Mouse (Mus musculus) liver, embryonic 15.5 days (tissue): Measurements from ENCODE around the gene Thap12. TPM values are rescaled to one million over a fixed set of nuclear protein-coding genes. Genes with fewer than 3 reads are reported as not detected.

Source experiments
- ATAC-seq: fragments of 200-750 bp; cut with Nextera tagmentation; 2 replicates; pipeline ENCODE4 v1.8.0; 2017; ENCODE audit warnings: moderate number of reproducible peaks, mild to moderate bottlenecking, moderate library complexity; ENCODE audit not compliant: insufficient read depth
- H3K27ac ChIP-seq: fragments of 300-500 bp; sonication (generic); replicated peaks from 2 replicates; pipeline ENCODE4 v1.5.1; 2015; ENCODE audit warnings: mild to moderate bottlenecking, inconsistent platforms
- H3K27me3 ChIP-seq: fragments of 300-500 bp; sonication (generic); 2 replicates; pipeline ENCODE4 v1.6.1; 2015; ENCODE audit warnings: mild to moderate bottlenecking, inconsistent platforms
- H3K36me3 ChIP-seq: fragments of 300-500 bp; sonication (generic); replicated peaks from 2 replicates; pipeline ENCODE4 v1.6.1; 2015; ENCODE audit warnings: moderate library complexity, mild to moderate bottlenecking, inconsistent platforms
- H3K4me1 ChIP-seq: fragments of 300-500 bp; sonication (generic); replicated peaks from 2 replicates; pipeline ENCODE4 v1.6.1; 2015; ENCODE audit warnings: inconsistent platforms
- H3K4me2 ChIP-seq: fragments of 300-500 bp; sonication (generic); 2 replicates; pipeline ENCODE4 v1.6.1; 2015; ENCODE audit warnings: moderate library complexity, mild to moderate bottlenecking, inconsistent platforms
- H3K4me3 ChIP-seq: fragments of 300-500 bp; sonication (generic); replicated peaks from 2 replicates; pipeline ENCODE4 v1.5.1; 2015; ENCODE audit warnings: mild to moderate bottlenecking, inconsistent platforms
- H3K9ac ChIP-seq: fragments of 300-500 bp; sonication (generic); 2 replicates; pipeline ENCODE4 v1.6.1; 2015; ENCODE audit warnings: moderate library complexity, mild to moderate bottlenecking, inconsistent platforms
- H3K9me3 ChIP-seq: fragments of 300-500 bp; sonication (generic); replicated peaks from 2 replicates; pipeline ENCODE4 v1.6.1; 2016; ENCODE audit warnings: inconsistent platforms
- WGBS: fragments of 180-500 bp; shearing (Covaris S2); methylation state at CpG from one replicate; pipeline ENCODE4 v1.1.7; 2015; ENCODE audit warnings: mixed read lengths; ENCODE audit not compliant: insufficient replicate concordance; 5-methylcytosine and 5-hydroxymethylcytosine counted together
- polyA plus RNA-seq: library from polyadenylated mRNA; unstranded; fragments of >200 nt; fragmentation: Nextera tagmentation; extraction: Ambion mirVana; gene quantifications from 2 replicates; pipeline ENCODE4 v1.2.1, GENCODE M21; 2015

The Thap12 gene
- polyA plus RNA-seq, 1 experiment from 2014 or later = 12.5 TPM

DNA sequence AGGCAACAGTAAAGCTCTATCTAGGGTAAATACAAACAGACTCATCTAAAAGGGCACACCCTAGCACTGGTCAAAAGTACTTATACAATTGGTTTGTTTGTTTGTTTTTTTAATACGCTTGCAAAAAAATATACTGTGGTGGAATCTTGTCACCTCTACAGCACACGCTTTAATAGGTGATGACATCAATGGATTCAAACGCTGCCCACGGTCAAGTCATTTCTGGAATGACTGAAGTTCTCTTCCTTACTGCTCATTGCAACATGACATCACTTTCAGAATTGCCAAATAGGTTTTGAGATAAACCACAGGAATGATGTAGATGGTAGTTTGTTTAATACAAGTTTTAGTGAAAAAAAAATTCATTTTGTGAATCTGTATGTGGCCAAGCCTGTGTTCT lies 4.3 kb upstream of the Thap12 start:
- H3K4me1 ChIP-seq = peaks cover 18% of the 10 kb centered on the region
- no peaks in the 10 kb centered on the region for H3K36me3 ChIP-seq
- no peak overlapping the region for H3K27ac ChIP-seq
- no peak overlapping the region for H3K4me3 ChIP-seq
- no peaks in the 10 kb centered on the region for H3K27me3 ChIP-seq
- ATAC-seq = no peak
- no peak overlapping the region for H3K9ac ChIP-seq
- H3K9me3 ChIP-seq = no peaks in the 10 kb centered on the region
- WGBS = 77% methylated on average over 4 of the region's 4 CpGs
- H3K4me2 ChIP-seq = no peak overlapping the region

DNA sequence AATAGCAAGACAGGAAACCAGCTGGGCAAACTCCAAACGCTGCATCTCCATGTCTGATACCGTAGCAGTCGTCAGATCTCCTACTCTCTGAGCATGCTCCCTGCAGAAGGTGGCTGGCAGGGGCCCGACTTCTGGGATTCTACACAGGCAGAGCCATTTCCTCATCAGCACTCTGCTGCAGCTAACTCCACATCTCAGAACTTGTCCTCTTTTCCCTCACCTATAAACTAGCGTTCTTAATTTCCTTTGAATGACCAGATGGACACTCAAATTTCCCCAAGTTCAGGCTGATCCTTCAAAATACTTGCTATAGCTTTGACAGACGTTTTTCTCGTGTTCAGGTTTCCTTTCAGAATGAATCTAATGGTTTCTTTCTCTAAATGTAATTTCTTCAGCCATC lies 1.1 kb upstream of the Thap12 start:
- H3K4me3 ChIP-seq = peak overlapping the region; percentile 94

DNA sequence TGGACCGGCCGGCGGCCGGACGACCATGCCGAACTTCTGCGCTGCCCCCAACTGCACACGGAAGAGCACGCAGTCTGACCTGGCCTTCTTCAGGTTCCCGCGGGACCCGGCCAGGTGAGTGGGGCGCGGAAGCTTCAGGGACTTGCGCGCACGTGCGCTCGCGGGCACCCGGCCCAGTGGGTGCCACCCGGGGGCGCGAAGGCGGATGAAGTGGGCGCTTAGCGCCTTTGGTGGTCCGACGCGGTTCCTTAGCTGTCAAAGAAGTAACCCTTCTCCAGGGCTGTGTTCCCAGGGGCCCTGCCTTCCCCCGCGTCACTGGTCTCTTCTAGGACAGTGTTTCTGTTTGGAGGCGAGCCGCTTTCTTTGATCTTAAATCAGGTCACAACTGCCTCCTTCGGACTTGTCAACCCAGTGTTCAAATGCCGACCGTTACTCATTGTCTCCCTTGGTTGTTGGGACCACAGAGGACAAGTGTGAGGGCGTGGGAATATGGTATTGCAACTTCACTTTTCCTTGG lies 520 bp downstream of the Thap12 start:
- Histone ChIP-seq H3K4me2 (peak overlapping the region; percentile 92), H3K36me3 (0 out of 2 replicates have a peak, but pooled peaks cover 3% of the 10 kb centered on the region), H3K27me3 (no peaks in the 10 kb centered on the region), H3K9ac (peak overlapping the region; percentile 88), H3K4me1 (peaks cover 35% of the 10 kb centered on the region), H3K4me3 (peak overlapping the region; percentile 94), H3K9me3 (no peaks in the 10 kb centered on the region), H3K27ac (peak overlapping the region; percentile 87)
- whole genome bisulfite sequencing = under 1% methylated on average over 38 of the region's 38 CpGs
- ATAC-seq = no peak

More for the DNA sequence above, 1.1 kb upstream of the Thap12 start:
- Histone ChIP-seq H3K4me1 (peaks cover 35% of the 10 kb centered on the region), H3K27me3 (no peaks in the 10 kb centered on the region), H3K4me2 (peak overlapping the region; percentile 92), H3K9me3 (no peaks in the 10 kb centered on the region), H3K36me3 (no peaks in the 10 kb centered on the region), H3K9ac (peak overlapping the region; percentile 88), H3K27ac (peak overlapping the region; percentile 88)
- no peak for ATAC-seq
- WGBS = 12% methylated on average over 7 of the region's 7 CpGs

DNA sequence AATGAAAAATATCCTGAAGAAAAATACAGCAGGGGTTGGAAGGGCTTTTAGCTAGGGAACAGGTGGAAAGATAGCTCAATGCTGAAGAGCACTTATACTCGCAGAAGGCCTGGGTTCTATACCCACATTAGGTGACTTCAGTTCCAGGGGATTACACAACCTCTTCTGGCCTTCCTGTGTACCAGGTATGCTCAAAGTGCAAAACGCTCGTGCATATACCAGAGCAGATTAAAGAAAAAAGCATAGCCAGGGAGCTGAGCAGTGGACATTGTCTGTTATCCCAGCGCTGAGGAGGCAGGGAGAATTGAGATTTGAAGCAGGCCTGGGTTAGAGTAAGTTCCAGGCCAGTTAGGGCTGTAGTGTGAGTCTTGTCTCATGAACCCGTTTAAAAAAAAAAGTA lies 1.4 kb downstream of the Thap12 start:
- H3K27me3 ChIP-seq = no peaks in the 10 kb centered on the region
- 33% methylated on average over 5 of the region's 5 CpGs for WGBS
- no peaks in the 10 kb centered on the region for H3K9me3 ChIP-seq
- H3K4me2 ChIP-seq = peak overlapping the region; percentile 92
- peaks cover 35% of the 10 kb centered on the region for H3K4me1 ChIP-seq
- no peak for ATAC-seq
- peak overlapping the region; percentile 87; the same call in 1 of the 2 replicates for H3K27ac ChIP-seq
- H3K4me3 ChIP-seq = peak overlapping the region; percentile 94
- H3K9ac ChIP-seq = peak overlapping the region; percentile 88
- H3K36me3 ChIP-seq = 0 out of 2 replicates have a peak, but pooled peaks cover 8% of the 10 kb centered on the region

DNA sequence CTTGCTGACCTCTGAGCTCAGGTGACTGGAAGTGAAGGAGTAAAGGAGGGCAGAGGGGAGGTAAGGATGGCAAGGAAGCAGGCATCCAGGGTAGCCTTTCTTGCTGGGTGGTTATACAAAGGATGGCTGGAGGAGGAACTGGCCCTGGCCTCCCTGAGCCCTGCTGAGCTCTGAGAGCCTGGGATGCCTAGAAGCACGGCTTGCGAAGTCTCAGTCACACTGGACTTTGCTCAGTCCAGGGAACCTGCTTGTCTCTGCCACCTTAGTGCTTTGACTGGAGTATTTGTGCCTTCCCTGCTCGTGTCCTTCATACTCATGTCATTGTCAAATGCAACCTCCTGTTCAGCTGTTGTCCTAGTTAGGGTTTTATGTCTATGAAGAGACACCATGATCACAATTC lies 10.8 kb downstream of the Thap12 start:
- no peak overlapping the region for H3K9ac ChIP-seq
- ATAC-seq = no peak
- peaks cover 85% of the 10 kb centered on the region for H3K36me3 ChIP-seq
- no peaks in the 10 kb centered on the region for H3K27me3 ChIP-seq
- no peak overlapping the region for H3K4me3 ChIP-seq
- no peaks in the 10 kb centered on the region for H3K9me3 ChIP-seq
- H3K4me2 ChIP-seq = no peak overlapping the region
- no peak overlapping the region for H3K27ac ChIP-seq
- 73% methylated on average over 3 of the region's 3 CpGs for WGBS
- H3K4me1 ChIP-seq = no peaks in the 10 kb centered on the region

DNA sequence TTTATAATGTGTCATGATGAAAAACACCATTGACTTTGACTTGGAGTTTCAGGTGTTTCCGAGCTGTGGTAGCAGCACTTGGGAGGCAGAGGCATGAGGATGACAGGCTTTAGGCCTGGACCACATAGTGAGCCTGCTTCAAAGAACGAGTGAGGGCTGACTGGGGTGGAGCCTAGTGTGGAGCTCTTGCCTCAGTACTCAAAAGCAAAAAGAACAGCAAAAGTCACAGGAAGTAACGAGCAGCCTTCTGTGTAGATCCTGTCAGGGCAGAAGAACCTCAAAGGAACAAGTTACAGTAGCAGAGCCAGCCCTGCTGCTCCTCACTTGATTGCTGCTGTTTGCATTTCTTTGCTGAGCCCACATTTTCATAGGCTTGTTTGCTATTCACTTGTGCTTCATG lies 14.5 kb downstream of the Thap12 start:
- no peak overlapping the region for H3K27ac ChIP-seq
- no peaks in the 10 kb centered on the region for H3K4me1 ChIP-seq
- no peak for ATAC-seq
- H3K4me3 ChIP-seq = no peak overlapping the region
- WGBS = 66% methylated on average over 3 of the region's 3 CpGs
- no peaks in the 10 kb centered on the region for H3K27me3 ChIP-seq
- peaks cover 53% of the 10 kb centered on the region for H3K36me3 ChIP-seq
- H3K9me3 ChIP-seq = no peaks in the 10 kb centered on the region
- H3K4me2 ChIP-seq = no peak overlapping the region
- no peak overlapping the region for H3K9ac ChIP-seq

DNA sequence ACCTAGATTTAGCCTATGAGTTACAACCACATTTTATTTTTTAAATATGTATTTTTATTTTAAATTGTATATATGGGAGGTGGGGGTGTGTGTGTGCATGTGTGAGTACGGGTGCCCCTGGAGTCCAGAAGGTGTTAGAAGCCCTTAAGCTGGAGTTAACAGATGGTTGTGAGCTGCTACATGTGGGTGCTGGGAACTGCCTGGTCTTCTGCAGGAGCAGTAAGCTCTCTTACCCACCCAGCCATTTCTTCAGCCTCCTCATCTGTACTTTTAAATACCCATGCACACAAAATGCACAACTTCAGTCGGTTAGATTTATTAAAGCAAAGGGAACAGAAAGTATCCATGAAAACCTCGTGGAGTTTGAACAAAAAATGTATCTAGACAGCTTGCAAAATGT lies 16.9 kb downstream of the Thap12 start:
- no peak overlapping the region for H3K4me2 ChIP-seq
- no peak overlapping the region for H3K4me3 ChIP-seq
- H3K9ac ChIP-seq = no peak overlapping the region
- H3K27me3 ChIP-seq = no peaks in the 10 kb centered on the region
- H3K36me3 ChIP-seq = peaks cover 32% of the 10 kb centered on the region
- no peaks in the 10 kb centered on the region for H3K4me1 ChIP-seq
- H3K9me3 ChIP-seq = no peaks in the 10 kb centered on the region
- H3K27ac ChIP-seq = no peak overlapping the region
- no peak for ATAC-seq
- WGBS = 75% methylated on average over 3 of the region's 3 CpGs

DNA sequence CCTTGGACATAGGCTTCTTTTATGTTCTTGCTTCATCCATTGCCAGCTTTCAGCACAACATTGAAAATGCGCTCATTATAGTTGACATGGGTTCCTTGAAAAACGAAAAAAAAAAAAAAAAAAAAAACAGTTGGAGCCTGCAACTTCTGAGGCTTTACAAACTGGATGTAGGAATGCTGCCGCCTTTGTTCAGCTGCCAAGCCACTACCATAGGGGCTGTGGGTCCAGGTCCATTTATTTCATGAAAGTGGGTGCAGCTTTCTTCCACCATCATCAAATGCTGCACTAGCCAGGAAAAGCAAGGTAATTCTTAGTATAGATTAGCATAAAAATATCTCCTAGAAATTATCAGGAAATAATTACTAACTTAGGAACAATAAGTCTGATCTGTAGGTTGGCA lies 17.8 kb downstream of the Thap12 start:
- 59% methylated on average over 3 of the region's 3 CpGs for WGBS
- no peak for ATAC-seq
- no peaks in the 10 kb centered on the region for H3K4me1 ChIP-seq
- peaks cover 23% of the 10 kb centered on the region for H3K36me3 ChIP-seq
- H3K9me3 ChIP-seq = no peaks in the 10 kb centered on the region
- no peak overlapping the region for H3K27ac ChIP-seq
- no peak overlapping the region for H3K9ac ChIP-seq
- H3K27me3 ChIP-seq = no peaks in the 10 kb centered on the region
- no peak overlapping the region for H3K4me2 ChIP-seq
- no peak overlapping the region for H3K4me3 ChIP-seq

DNA sequence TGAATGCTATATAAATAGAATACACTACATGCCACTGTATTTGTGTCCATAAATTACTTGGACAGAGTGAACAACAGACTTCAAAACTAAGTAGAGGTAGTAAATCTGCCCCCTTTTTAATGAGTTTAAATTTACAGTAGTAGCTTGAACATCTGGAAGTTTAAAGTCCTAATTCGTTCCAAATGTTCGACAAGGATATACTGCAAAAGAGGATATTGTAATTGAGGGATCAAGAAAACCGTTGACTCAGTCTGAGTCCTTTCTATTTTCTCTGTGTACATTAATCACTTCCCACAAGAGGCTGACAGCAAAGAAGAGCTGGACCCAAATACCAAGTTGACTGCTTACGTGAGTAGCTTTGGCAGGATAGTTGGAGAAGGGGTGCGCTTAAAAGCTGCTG lies 18.3 kb downstream of the Thap12 start:
- no peak overlapping the region for H3K9ac ChIP-seq
- H3K4me3 ChIP-seq = no peak overlapping the region
- ATAC-seq = no peak
- WGBS = 65% methylated on average over 5 of the region's 5 CpGs
- peaks cover 18% of the 10 kb centered on the region for H3K36me3 ChIP-seq
- no peaks in the 10 kb centered on the region for H3K4me1 ChIP-seq
- no peak overlapping the region for H3K27ac ChIP-seq
- H3K27me3 ChIP-seq = no peaks in the 10 kb centered on the region
- H3K4me2 ChIP-seq = no peak overlapping the region
- H3K9me3 ChIP-seq = no peaks in the 10 kb centered on the region

DNA sequence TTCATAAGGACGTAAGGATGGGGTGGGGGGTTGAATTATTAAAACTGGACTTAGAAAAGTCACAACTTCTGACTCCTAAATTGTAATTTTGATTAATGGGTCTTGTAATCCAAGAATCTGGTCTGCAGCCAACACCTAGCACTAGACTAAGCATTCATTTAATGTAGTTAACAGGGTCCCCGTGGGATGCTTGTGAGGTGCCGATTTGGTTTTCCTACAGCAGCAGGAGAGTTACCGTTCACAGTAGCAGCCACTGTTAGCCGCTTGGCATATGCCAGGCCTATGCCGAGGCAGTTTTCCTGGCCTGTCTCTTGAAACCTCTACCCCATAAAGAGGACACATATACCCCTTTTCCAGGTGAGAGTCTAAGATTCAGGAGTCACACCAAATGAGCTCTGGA lies 18.7 kb downstream of the Thap12 start:
- no peaks in the 10 kb centered on the region for H3K9me3 ChIP-seq
- H3K4me2 ChIP-seq = no peak overlapping the region
- H3K36me3 ChIP-seq = peaks cover 14% of the 10 kb centered on the region
- H3K27me3 ChIP-seq = no peaks in the 10 kb centered on the region
- H3K4me1 ChIP-seq = no peaks in the 10 kb centered on the region
- no peak overlapping the region for H3K27ac ChIP-seq
- 67% methylated on average over 6 of the region's 6 CpGs for WGBS
- no peak overlapping the region for H3K9ac ChIP-seq
- no peak overlapping the region for H3K4me3 ChIP-seq
- ATAC-seq = no peak

DNA sequence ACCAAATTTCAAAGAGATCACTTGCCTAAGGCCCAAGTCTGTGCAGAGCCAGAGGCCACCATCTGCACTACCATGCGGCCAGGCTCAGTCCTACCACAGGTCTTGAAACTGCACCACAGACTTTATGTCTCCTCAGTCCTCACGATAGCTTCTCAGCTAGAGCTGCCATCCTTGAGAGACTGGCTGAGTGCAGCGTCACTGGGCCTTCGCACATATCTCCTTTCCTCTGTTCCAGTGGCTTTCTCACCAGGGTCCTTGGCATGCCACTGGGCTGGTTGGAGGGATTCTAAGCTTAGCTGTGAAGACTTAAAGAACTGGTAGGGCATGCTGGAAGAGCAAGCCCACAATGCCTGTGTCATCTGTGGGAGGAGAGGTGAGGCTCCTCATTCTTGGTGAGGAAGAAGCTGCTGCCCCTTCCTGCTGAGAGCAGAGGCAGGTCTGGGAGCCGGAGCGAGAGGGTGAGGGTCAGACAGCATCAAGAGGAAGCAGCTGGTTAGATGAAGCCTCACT lies 22.8 kb downstream of the Thap12 start:
- Histone ChIP-seq H3K36me3 (no peaks in the 10 kb centered on the region), H3K4me1 (no peaks in the 10 kb centered on the region), H3K9me3 (no peaks in the 10 kb centered on the region), H3K4me3 (no peak overlapping the region), H3K9ac (no peak overlapping the region), H3K27me3 (peaks cover 13% of the 10 kb centered on the region), H3K4me2 (no peak overlapping the region), H3K27ac (no peak overlapping the region)
- 50% methylated on average over 6 of the region's 6 CpGs for WGBS
- no peak for ATAC-seq

DNA sequence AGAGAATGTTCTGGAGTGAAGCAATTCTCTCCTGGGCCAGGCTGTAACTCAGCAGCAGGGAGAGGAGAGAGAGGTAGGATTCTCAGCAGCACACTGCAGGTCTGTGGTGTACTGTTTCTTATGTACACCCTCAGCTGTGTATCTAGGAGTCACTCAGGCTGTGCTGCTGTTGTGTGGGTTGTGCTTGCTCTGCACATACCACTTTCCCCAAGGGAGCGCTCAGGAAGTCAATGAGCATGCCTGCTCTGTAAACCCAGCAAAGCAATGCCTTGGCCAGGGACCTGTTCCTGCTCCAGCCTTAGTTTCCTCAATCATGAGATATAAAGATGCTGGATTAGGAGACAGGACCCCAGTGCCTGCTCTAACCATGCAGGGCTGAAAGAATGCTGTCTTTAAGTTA lies 25.1 kb downstream of the Thap12 start:
- no peaks in the 10 kb centered on the region for H3K36me3 ChIP-seq
- 72% methylated on average over 1 of the region's 1 CpGs for WGBS
- no peaks in the 10 kb centered on the region for H3K9me3 ChIP-seq
- no peak overlapping the region for H3K27ac ChIP-seq
- peaks cover 13% of the 10 kb centered on the region for H3K27me3 ChIP-seq
- no peak overlapping the region for H3K4me2 ChIP-seq
- no peak overlapping the region for H3K9ac ChIP-seq
- no peak for ATAC-seq
- H3K4me1 ChIP-seq = no peaks in the 10 kb centered on the region
- no peak overlapping the region for H3K4me3 ChIP-seq
